Mouse (Mus musculus) lung, postnatal 0 days (tissue): Measurements from ENCODE around the gene Sec1.

Source experiments
- CTCF ChIP-seq: IDR thresholded peaks from 2 replicates; pipeline ENCODE4 v1.5.1; 2016; ENCODE audit warnings: antibody characterized with exemption, mild to moderate bottlenecking
- EP300 ChIP-seq: IDR thresholded peaks from 2 replicates; pipeline ENCODE4 v1.6.1; 2016; ENCODE audit warnings: antibody characterized with exemption, mild to moderate bottlenecking, control low read depth

GRCm38 (mm10) chr7:45704046-45704559 is 9.9 kb upstream of the Sec1 start:
- TF ChIP-seq CTCF = no peak
- no peak for TF ChIP-seq EP300
